Mouse (Mus musculus) lung, adult 2 months (tissue): ENCODE results near the gene Hint1. TPM values are rescaled to one million over a fixed set of nuclear protein-coding genes. Genes with fewer than 3 reads are reported as not detected.

ENCODE experiments used
- DNase-seq: peaks from one replicate; pipeline ENCODE4 v3.0.0; 2022
- H3K4me1 ChIP-seq: fragments of 200-500 bp; 2 replicates; pipeline ENCODE4 v1.6.1; 2011; ENCODE audit warnings: low read length; ENCODE audit not compliant: control insufficient read depth, insufficient read depth
- H3K4me3 ChIP-seq: fragments of 200-500 bp; replicated peaks from 2 replicates; pipeline ENCODE3; 2011; ENCODE audit warnings: low read depth, mild to moderate bottlenecking, control low read depth, low read length; ENCODE audit errors: extremely low read depth
- CTCF ChIP-seq: fragments of 200-500 bp; IDR thresholded peaks from 2 replicates; pipeline ENCODE4 v1.5.1; 2011; ENCODE audit warnings: mild to moderate bottlenecking, low read length, control low read depth; ENCODE audit not compliant: insufficient read depth
- POLR2A ChIP-seq: fragments of 200-500 bp; IDR thresholded peaks from 2 replicates; pipeline ENCODE4 v1.6.1; 2011; ENCODE audit warnings: low read depth, mild to moderate bottlenecking, control low read depth, low read length, borderline replicate concordance; ENCODE audit errors: extremely low read depth
- WGBS: fragments of 180-500 bp; shearing (Covaris S2); methylation state at CpG from one replicate; pipeline ENCODE4 v1.1.7; 2018; 5-methylcytosine and 5-hydroxymethylcytosine counted together
- polyA plus RNA-seq: library from polyadenylated mRNA; depleted of rRNA; stranded (reverse); fragments of >200 nt; gene quantifications from 2 replicates; pipeline ENCODE4 v1.2.3, GENCODE M21; 2012

The Hint1 gene
- polyA plus RNA-seq, 1 experiment: 251 TPM

DNA sequence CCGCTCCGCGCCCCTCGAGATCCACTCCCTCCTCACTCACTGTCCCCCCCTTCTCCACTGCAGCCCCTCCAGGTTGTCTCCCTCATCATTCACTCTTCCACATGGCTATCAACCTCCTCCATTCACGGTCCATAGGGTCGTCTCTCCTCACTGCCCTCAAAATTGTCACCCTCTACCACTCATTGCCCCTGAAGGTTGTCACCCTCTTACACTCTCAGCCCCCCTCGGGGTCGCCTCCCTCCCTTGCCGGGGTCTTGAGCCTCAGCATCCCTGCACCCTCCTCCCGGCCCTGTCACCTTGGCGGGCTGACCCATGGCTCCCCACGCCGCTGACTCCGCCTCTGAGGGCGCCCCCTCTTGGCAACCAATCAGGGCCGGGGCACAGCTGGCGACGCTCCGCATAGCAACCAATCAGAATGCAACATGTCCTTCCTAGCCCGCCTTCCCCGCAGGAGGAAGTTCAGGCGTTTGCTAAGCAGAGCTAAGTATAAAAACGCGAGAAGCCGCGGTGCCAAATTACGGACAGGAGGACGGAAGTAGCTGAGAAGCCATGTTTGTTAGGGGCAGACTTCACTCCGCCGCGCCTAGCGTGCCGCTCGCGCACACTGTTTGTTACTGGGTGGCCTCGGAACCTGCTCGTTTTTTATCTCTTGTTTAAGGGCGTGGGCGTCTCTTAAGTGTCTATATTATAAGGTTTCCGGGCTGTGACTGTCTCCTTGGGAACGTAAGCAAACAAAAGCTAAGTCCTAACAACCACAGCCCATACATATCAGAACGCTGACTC is 5.7 kb upstream of the Hint1 start, which contains the start of gene Lyrm7:
Lyrm7 (minus strand) TSS at position 661 of the 783 bp plus-strand sequence.
- H3K4me3 ChIP-seq: peak within 1 kb of the TSS; percentile 96
- WGBS: under 1% methylated on average over 42 of the region's 42 CpGs
- DNase-seq: peak; percentile 93
- no peaks in the 10 kb centered on the region for H3K4me1 ChIP-seq
- TF ChIP-seq CTCF: no peak
- peak; percentile 95 for TF ChIP-seq POLR2A

DNA sequence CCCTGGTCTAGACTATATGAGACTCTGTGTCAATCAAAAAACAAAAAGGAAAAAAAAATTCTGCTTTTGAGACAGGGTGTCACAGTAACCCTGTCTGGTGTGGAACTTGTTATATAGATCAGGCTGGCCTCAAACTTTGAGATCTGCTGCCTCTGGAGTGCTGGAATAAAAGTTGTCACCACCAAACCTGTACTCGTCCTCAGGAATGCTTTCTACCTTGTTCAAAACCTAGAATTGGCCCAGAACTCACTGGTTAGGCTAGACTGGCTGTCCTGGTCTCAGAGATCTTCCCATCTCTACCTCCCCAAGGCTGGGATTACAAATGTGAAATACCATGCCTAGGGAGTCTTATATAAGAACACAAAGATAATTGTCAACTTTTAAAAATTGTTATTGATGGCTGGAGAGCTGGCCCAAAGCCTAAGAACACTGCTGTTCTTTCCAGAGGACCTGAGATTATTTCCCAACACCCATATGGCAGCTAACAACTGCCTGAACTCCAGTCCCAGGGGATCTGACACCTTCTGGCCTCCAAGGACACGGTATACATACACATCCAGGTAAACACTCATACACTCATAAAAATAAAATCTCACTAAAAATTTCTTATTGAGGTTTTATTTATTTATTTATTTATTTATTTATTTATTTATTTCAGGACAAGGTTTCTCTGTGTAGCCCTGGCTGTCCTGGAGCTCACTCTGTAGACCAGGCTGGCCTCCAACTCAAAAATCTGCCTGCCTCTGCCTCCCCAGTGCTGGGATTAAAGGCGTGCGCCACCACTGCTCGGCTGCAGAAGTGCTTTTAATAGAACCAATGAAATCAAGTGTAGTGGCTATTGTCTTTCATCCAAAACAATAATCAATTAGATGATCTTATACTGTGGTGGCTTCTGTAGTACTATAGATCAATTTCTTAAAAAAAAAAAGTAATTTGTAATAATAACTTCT is 4.4 kb upstream of the Hint1 start:
- H3K4me3 ChIP-seq: no peak overlapping the region
- no peak for DNase-seq
- no peaks in the 10 kb centered on the region for H3K4me1 ChIP-seq
- TF ChIP-seq CTCF: no peak
- no peak for TF ChIP-seq POLR2A
- 84% methylated on average over 5 of the region's 5 CpGs for WGBS

DNA sequence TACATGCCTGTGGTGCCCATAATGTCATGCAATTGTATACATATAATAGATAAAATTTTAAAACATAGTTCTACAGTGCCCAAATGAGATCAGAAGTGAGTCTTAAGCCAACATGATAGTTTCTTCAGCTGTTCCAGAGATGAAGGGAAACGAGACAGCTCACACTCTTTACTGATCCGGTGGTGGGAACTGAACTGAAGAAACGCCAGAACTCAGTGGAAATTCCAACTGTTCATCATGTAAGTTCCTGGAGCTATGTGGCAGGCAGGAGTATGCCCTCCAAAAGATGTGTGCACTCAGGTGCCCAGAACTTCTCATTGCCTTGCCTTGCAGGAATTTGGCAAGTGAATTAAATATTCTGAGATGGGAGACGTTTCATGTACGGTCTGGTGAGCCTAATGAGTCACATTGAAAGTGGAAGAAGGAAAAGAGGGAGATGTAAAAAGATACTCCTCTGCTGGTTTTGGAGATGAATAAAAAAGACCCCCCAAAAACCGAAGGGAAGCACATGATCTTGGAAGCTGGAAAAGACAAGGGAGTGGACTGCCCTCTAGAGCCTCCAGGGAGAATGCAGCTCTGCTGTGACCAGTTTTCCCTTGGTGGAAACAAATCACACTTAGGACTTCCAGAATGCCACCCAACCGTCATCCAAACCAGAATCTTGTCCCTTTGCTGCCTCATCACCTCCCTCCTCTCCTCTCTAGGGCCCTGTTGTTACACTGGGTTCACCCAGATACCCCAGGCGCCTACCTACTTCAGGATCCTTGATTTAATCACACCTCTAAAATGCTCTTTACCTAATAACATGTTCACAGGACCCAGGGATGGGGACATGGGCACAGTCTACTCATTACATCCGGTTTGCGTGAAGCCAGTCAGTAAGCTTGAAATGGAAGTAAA is 3.3 kb upstream of the Hint1 start:
- TF ChIP-seq POLR2A (no peak), CTCF (peak; percentile 88)
- 38% methylated on average over 10 of the region's 10 CpGs for WGBS
- peak; percentile 45 for DNase-seq

DNA sequence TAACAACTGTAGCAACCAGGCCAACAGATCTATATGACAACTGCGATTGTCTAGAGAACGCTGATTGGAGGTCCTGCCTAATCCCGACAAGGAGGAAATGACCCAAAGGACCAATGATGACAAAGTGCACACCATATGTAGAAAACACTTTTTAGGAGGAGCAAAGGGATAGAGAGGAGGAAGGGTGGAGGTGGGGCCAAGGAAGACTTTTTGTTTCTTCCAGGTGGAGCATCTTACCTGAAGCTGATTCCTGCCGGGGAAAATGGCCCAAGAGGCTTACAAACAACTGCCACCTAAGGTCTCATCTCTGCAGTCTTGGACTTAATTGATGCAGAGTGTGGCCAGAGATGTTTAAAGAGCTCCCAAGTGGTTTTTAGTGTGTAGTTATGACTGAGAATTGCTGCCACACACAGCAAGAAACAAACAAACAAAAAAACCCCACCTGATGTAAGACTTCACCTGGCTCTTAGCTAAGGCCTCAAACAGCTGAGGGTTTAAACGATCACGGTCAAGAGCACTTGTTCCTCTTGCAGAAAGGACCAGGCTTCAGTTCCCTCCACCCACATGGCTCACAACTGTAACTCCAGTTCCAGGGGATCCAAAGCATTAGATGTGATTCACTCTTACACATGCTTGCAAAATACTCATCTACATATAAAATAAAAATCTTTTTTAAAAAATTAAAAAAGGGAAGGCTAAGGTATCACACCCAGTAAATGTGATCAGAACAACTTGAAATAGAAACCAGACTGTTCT is 675 bp upstream of the Hint1 start:
- no peak for DNase-seq
- peak overlapping the region; percentile 82 for H3K4me3 ChIP-seq
- 61% methylated on average over 6 of the region's 6 CpGs for WGBS
- TF ChIP-seq CTCF: no peak
- no peak for TF ChIP-seq POLR2A
- peaks cover 7% of the 10 kb centered on the region for H3K4me1 ChIP-seq

More for the DNA sequence above, 3.3 kb upstream of the Hint1 start:
- H3K4me1 ChIP-seq: peaks cover 4% of the 10 kb centered on the region
- H3K4me3 ChIP-seq: no peak overlapping the region

DNA sequence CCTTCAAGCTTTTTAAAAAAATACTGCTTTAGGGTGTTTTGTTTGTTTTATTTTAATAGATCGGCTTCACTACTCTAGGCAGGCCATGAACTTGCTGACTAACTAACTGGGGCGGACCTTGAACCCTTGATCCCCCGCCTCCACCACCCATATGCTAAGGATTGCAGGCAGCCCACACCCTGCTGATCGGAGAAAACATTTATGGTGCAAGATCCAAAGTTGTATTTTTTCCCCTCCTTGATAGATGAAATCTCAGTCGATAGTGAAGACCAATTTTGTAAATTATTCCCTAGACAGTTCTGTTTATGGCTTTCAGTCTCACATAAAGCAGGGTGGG is 834 bp downstream of the Hint1 start:
- WGBS: 2% methylated on average over 5 of the region's 5 CpGs
- no peak for DNase-seq
- TF ChIP-seq POLR2A: no peak
- TF ChIP-seq CTCF: no peak
- peaks cover 7% of the 10 kb centered on the region for H3K4me1 ChIP-seq
- H3K4me3 ChIP-seq: peak overlapping the region; percentile 82

DNA sequence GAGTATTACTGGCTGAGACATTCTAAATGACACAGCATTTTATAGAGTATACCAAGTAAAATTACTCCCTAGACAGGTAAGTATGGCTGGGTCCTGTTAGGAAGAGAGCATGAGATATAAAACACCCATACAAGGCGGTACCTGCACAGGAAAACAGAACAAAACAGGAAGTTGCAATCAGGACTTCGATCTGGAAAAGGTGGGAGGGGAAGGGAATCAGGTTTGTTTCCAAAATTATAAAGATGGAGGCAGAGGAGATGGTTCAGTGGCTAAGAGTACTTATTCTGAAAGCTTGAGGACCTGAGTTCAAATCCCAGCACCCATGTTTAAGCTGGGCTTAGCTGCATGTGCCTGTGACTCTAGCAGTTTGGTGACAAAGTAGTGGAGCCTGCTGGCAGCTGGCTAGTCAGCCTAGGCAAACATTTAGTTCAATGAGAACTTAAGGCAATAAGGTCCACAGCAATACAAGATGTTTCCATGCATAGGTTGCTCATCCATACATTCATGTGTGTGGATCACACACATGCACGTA is 1.8 kb downstream of the Hint1 start:
- no peak for DNase-seq
- Histone ChIP-seq H3K4me3 (no peak overlapping the region), H3K4me1 (peaks cover 7% of the 10 kb centered on the region)
- WGBS: 60% methylated on average over 3 of the region's 3 CpGs
- TF ChIP-seq CTCF (no peak), POLR2A (no peak)

DNA sequence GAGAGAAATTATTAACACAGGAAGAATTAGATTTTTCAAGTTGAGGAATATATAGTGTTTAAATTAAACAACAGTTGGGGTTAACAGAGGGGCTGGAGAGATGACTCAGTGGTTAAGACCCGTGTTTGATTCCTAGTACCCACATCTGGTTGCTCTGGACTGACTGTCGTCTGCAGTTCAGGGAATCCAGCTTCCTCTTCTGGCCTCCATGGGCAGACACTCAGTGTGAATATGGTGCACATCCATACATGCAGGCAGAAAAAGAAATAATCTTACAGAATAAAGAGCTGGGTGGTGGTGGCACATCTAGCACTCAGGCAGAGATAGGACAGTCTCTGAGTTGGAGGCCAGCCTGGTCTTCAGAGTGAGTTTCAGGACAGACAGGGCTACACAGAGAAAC is 2.3 kb downstream of the Hint1 start:
- TF ChIP-seq CTCF (no peak), POLR2A (no peak)
- 67% methylated on average over 2 of the region's 2 CpGs for WGBS
- Histone ChIP-seq H3K4me1 (peaks cover 7% of the 10 kb centered on the region), H3K4me3 (no peak overlapping the region)
- no peak for DNase-seq

DNA sequence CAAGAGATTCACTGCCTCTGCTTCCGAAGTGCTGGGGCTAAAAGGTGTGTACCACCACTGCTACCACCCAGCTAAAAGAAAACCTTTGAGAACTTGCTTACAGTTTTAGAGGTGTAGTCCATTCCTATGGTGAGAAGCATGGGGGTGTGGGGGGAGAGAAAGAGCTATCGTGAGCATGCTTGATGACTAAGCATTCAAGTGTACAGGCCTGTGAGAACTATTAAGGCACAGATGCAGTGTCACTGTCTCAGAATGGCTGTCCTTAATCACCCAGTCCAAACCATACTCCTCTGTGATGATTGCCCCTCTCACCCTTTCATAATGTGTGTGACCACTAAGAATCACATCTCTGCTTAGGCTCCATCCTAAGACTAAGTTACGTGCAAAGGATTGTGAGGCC is 3.1 kb downstream of the Hint1 start:
- H3K4me1 ChIP-seq: peaks cover 7% of the 10 kb centered on the region
- no peak for DNase-seq
- no peak overlapping the region for H3K4me3 ChIP-seq
- 65% methylated on average over 3 of the region's 3 CpGs for WGBS
- TF ChIP-seq CTCF: no peak
- no peak for TF ChIP-seq POLR2A

DNA sequence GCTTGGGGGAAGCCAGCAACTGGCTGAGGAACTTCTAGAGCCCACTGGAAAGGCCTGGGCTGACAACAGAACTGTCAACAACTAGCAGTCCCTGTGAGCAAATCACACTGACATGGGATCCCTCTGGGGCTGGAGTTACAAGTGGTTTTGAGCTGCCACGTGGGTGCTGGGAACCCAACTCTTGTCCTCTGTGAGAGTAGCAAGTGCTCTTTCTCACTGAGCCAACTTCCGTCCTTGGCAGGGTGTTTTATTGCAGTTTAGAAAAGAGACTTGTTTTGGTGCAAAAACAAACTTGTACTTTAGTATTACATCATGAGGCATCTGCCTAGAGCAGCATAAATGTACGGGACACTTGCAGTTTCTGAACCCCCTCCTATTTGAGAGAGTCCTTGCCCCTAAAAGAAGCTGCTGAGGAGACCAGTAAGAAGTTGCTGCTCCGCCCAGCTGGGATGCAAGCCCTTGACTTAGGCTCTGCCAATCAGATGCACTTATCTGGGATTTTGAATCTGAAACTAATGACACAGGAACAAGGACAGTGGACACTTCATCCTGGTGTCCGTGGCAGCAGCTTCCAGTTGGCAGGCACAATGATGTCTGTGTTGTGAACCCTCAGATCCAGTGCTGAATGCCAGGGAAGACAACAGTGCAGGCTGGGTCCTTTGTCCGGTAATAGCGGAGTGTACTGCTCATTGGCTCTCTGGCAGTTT is 5.8 kb downstream of the Hint1 start:
- TF ChIP-seq POLR2A: no peak
- TF ChIP-seq CTCF: no peak
- WGBS: 64% methylated on average over 7 of the region's 7 CpGs
- Histone ChIP-seq H3K4me3 (no peak overlapping the region), H3K4me1 (peaks cover 6% of the 10 kb centered on the region)
- DNase-seq: no peak
